Mouse (Mus musculus): ENCODE results near the gene Tmcc2. TPM values are rescaled to one million over a fixed set of nuclear protein-coding genes. Genes with fewer than 3 reads are reported as not detected.

The Tmcc2 gene
- total and polyA plus RNA-seq, 3 experiments = 0.14 to 0.34 TPM; not detected in 1

- Histone ChIP-seq H3K79me2 (replicated peaks; ENCODE audit: control insufficient read depth, extremely low read depth, insufficient read depth, poor library complexity, severe bottlenecking) (no peaks in the 10 kb centered on the region), H3K4me1 (ENCODE audit: control insufficient read depth in 1 of 2, insufficient read depth in 2 of 2) (peaks cover 0 to 9% of the 10 kb centered on the region in 2 experiments; a peak in 2 of 4 replicates), H3K4me2 (ENCODE audit: insufficient read depth, low read depth, poor library complexity, severe bottlenecking) (no peak overlapping the region), H3K9me3 (replicated peaks; ENCODE audit: low read length) (no peaks in the 10 kb centered on the region), H3K9ac (ENCODE audit: insufficient read depth, low read depth) (no peak overlapping the region), H3K36me3 (replicated peaks in 1 of 2; ENCODE audit: control insufficient read depth in 1 of 2, insufficient read depth in 1 of 2, low read length in 1 of 2) (no peaks in the 10 kb centered on the region), H3K27me3 (replicated peaks) (peaks cover 4% of the 10 kb centered on the region), H3K4me3 (replicated peaks in 1 of 3; ENCODE audit: low read depth in 2 of 3, low read length in 2 of 3, poor library complexity in 1 of 3) (no peak overlapping the region), H3K27ac (ENCODE audit: insufficient read depth, low read depth) (no peak overlapping the region)
- TF ChIP-seq RCOR1 (conservative IDR thresholded peaks at IDR 0.05; ENCODE audit: low read depth, low read length) (no peak), POLR2AphosphoS2 (IDR thresholded peaks at IDR 0.05; ENCODE audit: low read depth, low read length) (no peak), ZNF384 (IDR thresholded peaks at IDR 0.05; ENCODE audit: low read depth, low read length) (no peak), IRF4 (IDR thresholded peaks at IDR 0.05; ENCODE audit: low read depth, low read length) (no peak), USF1 (IDR thresholded peaks at IDR 0.05; ENCODE audit: low read depth, low read length) (no peak), RAD21 (IDR thresholded peaks at IDR 0.05; ENCODE audit: low read depth, low read length) (no peak), NRF1 (IDR thresholded peaks at IDR 0.05; ENCODE audit: low read depth, low read length) (no peak), MEF2A (IDR thresholded peaks at IDR 0.05; ENCODE audit: borderline replicate concordance, low read depth, low read length) (no peak), CHD2 (IDR thresholded peaks at IDR 0.05; ENCODE audit: low read length) (no peak), TBP (conservative IDR thresholded peaks at IDR 0.05; ENCODE audit: low read depth, low read length) (no peak), GABPA (IDR thresholded peaks at IDR 0.05; ENCODE audit: insufficient replicate concordance, low read depth, low read length) (no peak), USF2 (conservative IDR thresholded peaks at IDR 0.05; ENCODE audit: low read depth, low read length) (no peak), MAFK (IDR thresholded peaks at IDR 0.05; ENCODE audit: insufficient replicate concordance, low read length) (no peak), MAX (IDR thresholded peaks at IDR 0.05; ENCODE audit: low read length) (no peak), UBTF (IDR thresholded peaks at IDR 0.05; ENCODE audit: low read depth, low read length) (no peak), EP300 (IDR thresholded peaks at IDR 0.05; ENCODE audit: low read length) (no peak), JUN (IDR thresholded peaks at IDR 0.05; ENCODE audit: insufficient read depth, low read depth, low read length) (no peak), CHD1 (IDR thresholded peaks at IDR 0.05; ENCODE audit: low read depth, low read length) (no peak), ZMIZ1 (IDR thresholded peaks at IDR 0.05; ENCODE audit: low read depth, low read length) (no peak), ETS1 (conservative IDR thresholded peaks at IDR 0.05; ENCODE audit: low read depth, low read length) (no peak)
- in situ Hi-C loops (cut with MboI; ENCODE audit: low pct_ligation_motif_present, low pct_unique_long_range_greater_than_20kb, low sequenced_read_pairs) = no loop called here
- dilution Hi-C loops (cut with MboI; ENCODE audit: extremely low pct_ligation_motif_present, extremely low pct_unique_long_range_greater_than_20kb, low sequenced_read_pairs) = no loop called here
- DNase-seq (ENCODE audit: extremely low read depth) = no peak
These were observed 57.9 kb downstream of the Tmcc2 start for GRCm38 (mm10) chr1:132333201-132333600.

GRCm38 (mm10) chr1:132331283-132331682 is 59.8 kb downstream of the Tmcc2 start:
- no peak overlapping the region for H3K4me2 ChIP-seq (ENCODE audit: insufficient read depth, low read depth, poor library complexity, severe bottlenecking)
- H3K79me2 ChIP-seq (replicated peaks; ENCODE audit: control insufficient read depth, extremely low read depth, insufficient read depth, poor library complexity, severe bottlenecking) = no peaks in the 10 kb centered on the region
- DNase-seq (ENCODE audit: extremely low read depth) = no peak
- H3K4me1 ChIP-seq (ENCODE audit: control insufficient read depth in 1 of 2, insufficient read depth in 2 of 2) = peaks cover 0 to 2% of the 10 kb centered on the region in 2 experiments; a peak in 2 of 4 replicates
- H3K9me3 ChIP-seq (replicated peaks; ENCODE audit: low read length) = no peaks in the 10 kb centered on the region
- no peak overlapping the region for H3K9ac ChIP-seq (ENCODE audit: insufficient read depth, low read depth)
- no peak overlapping the region for H3K4me3 ChIP-seq (replicated peaks in 1 of 3; ENCODE audit: low read depth in 2 of 3, low read length in 2 of 3, poor library complexity in 1 of 3)
- H3K27me3 ChIP-seq (replicated peaks) = peaks cover 4% of the 10 kb centered on the region
- TF ChIP-seq ZNF384 (IDR thresholded peaks at IDR 0.05; ENCODE audit: low read depth, low read length) = no peak
- TF ChIP-seq RCOR1 (conservative IDR thresholded peaks at IDR 0.05; ENCODE audit: low read depth, low read length) = no peak
- no peak for TF ChIP-seq EP300 (IDR thresholded peaks at IDR 0.05; ENCODE audit: low read length)
- no peak for TF ChIP-seq NELFE (IDR thresholded peaks at IDR 0.05; ENCODE audit: low read depth, low read length)
- in situ Hi-C loops (cut with MboI; ENCODE audit: low pct_ligation_motif_present, low pct_unique_long_range_greater_than_20kb, low sequenced_read_pairs) (no loop called here), dilution Hi-C loops (cut with MboI; ENCODE audit: extremely low pct_ligation_motif_present, extremely low pct_unique_long_range_greater_than_20kb, low sequenced_read_pairs) (no loop called here)
- H3K27ac ChIP-seq (ENCODE audit: insufficient read depth, low read depth) = no peak overlapping the region
- no peaks in the 10 kb centered on the region for H3K36me3 ChIP-seq (replicated peaks in 1 of 2; ENCODE audit: control insufficient read depth in 1 of 2, insufficient read depth in 1 of 2, low read length in 1 of 2)

Measured in CH12.LX (cell line).